Mouse (Mus musculus) hematopoietic multipotent progenitor cell, adult 10-12 weeks (in vitro differentiated cells): ENCODE measurements around the gene Cdk5. TPM values are rescaled to one million over a fixed set of nuclear protein-coding genes. Genes with fewer than 3 reads are reported as not detected.

Source experiments
- polyA plus RNA-seq: library from polyadenylated mRNA; stranded (reverse); fragments of >175 nt; gene quantifications from 2 replicates; pipeline ENCODE4 v1.2.3, GENCODE M21; 2012; ENCODE audit warnings: low replicate concordance

Cdk5 gene
- 24.2 and 29.2 TPM in 2 replicates for polyA plus RNA-seq

DNA sequence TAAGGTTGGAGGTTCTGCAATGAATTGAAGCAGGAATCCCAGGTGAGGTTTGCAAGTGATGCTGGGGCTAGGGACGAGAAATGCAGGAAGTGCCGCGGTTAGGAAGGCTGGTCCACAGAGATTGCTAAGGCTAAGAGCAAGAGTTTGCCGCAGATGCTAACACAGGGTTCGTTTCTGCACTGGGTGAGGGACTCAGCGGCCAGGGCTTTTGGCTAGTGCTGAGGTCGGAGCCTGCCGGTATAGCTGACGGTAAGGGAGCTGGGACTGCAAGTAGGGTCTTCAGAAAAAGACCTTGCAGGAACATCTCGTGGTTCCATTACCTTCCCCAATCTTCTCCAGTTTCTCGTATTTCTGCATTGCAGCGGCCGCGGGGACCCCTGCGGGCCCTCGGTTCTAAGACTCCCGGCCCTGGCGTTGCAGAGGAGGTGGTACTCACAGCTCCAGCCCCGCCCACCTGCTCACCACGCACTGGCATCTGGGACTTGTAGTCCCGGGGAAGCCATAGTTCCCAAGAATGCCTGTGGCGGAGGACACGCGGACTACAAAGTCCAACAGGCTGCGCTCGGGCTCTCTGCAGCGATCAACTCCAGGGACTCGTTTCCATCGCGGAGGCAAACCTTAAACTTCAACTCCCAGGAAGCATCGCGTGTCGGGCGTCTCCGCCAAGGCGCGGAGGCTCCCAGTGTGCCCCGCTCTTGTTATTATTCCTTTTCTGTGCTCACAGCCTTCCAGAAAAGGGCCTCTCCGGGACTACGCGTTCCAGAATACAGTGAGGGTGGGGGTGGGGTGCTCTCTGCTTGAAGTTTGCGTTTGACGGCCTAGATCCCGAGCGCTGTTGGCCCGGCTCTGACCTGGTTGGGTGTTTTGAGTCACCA is at the start of gene Cdk5, which contains the start of gene Slc4a2:
TSS of gene Cdk5 (minus strand) at position 402 of the 875 bp plus-strand sequence.
TSS of gene Slc4a2 (plus strand) at position 709 of the 875 bp plus-strand sequence.

DNA sequence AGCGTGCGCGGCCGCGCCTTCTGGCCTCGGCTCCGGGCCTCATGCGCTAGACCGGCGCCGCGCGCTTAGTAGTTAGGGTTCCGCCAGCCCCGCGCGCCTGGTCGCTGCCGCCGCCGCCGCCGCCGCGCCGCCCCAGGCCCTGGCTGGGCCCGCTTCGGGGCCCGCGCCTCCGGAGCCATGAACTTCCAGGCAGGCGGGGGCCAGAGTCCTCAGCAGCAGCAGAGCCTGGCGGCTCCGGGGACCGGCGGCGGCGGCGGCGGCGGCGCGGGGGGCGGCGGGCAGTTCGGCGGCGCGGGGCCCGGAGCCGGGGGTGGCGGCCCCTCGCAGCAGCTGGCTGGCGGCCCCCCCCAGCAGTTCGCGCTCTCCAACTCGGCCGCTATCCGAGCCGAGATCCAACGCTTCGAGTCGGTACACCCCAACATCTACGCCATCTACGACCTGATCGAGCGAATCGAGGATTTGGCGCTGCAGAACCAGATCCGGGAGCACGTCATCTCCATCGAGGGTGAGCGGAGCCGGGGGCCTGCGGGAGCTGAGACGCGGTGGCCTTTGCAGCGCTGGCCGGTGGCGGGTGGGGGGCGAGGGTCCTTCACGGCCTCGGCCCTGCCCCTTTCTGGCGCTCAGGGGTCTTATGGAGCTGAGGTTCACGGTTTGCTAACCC is 28.8 kb upstream of the Cdk5 start, which contains the start of gene Agap3:
TSS of gene Agap3 (plus strand) at position 148 of the 661 bp plus-strand sequence.

DNA sequence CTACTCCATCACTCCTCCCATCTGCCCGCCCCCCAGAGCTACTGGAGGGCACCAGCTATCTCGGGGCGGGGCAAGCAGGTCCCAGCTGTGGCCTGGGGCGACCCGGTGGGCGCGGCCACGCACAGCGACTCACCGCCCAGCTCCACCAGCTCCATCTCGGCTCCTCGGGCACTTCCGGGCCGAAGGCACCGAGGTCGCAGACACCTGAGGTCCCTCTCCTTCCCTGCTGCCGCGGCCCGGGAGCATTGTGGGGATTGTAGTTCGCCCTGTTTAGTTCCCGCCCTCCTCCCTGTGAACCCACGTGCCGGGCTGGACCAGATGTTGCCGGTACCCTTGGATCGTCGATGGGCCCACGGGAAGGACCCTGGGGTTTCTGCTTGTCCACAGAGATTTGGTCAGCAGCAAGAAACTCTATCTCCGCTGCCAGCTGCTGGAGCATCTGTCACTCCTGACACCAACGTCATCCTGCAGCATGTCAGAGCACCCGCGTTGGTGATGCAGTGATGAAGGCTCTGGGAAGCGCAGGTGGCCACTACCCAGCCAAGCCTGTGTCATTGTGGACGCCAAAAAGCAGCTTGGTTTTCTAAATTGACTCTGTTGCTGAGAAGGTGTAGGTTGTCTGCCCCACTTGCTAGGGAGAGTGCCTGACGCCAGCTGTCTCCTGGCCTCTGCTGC is 24.4 kb upstream of the Cdk5 start, which contains the start of gene Tmub1:
TSS of gene Tmub1 (minus strand) at position 231 of the 675 bp plus-strand sequence.

DNA sequence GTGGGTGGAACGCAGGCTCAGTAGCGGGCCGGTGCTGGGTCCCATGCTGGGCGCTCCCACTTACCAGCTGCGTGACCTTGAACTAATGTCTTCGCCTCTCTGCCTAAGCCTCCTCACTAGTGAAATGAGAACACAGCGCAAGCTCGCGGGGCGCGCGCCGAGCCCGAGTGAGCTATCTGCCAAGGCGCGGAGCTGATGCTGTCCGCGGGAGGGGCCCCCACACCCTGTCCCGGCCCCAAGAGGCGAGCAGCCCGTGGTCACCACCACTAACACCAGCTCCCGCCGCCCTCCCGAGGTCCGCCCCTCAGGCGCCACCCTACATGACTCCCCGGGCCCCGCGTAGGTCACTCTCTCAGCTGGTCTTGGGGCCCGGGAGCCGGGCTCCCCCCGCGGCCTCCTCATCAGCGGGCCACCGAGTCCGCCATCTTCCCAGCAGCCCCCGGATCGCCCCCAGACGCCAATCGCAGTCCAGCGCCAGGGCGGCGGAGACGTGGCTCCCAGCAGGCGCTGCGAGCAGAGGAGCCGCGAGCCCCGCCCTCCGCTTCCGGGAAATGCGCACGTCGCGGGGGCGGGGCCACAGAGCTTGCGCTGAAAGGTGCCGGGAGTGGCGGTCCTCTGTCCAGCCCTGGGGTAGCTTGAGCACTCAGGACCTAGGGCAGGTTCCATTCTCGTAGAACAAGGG is 21.6 kb upstream of the Cdk5 start, which contains the start of gene Fastk:
TSS of gene Fastk (minus strand) at position 542 of the 682 bp plus-strand sequence.

DNA sequence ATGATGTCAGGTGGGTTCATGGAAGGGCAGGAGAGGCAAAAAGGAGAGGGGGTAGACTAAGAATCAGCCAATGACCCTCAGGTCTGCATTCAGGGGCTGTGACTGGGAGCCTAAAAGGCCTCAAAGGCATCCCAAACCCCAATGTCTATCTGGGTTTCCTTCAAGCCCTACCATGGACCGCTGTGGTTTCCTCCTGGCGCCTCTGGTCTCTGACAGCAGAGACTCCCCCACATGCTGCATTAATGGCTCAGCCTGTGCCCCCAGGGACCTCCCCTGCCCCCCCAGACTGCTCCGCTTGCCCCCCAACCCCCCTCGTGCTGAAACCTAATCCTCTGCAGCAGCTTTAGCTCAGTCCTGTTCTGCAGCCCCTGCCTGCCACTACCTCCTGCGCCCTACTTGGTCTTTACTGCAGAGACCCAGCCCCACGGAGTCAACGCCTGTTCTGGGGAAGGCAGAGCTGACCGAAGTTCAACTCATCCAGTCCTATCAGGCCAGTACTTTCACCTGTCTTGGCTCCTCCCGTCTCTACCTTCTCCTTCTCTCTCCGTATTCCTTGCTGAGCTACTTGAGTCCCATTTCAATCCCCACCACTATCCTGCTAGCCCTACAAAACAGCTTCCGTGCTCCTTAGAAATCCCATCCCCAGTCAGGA is 10.2 kb downstream of the Cdk5 start, which contains the start of gene Asic3:
TSS of gene Asic3 (plus strand) at position 351 of the 652 bp plus-strand sequence.

DNA sequence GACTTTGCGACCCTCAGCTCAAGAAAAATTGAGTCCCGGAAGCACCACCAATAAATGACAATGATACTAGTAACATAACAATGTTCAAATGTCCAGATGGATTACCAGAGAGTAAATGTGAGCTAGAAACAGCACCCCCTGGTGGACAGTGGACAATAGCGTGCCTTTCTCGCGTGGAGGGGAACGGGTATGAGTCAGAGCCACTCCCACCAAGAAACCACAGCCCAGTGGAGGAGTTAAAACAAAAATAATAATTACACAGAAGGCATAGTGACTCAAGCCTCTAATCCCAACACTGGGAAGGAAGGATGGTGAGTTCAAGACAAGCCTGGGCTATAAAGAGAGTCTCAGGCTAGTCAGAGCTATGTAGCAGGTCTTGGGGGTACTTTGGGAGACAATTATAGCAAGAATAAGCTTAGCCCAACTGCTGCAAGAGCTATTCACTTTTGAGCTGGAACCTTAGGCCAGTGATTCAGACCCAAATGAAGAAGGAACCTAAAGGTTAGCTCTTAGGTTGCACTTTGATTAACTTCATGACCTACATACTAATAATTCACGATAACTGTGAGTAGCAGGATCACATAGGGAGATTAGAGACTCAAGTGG is 29.8 kb downstream of the Cdk5 start, which contains the start of gene Abcb8:
TSS of gene Abcb8 (plus strand) at position 272 of the 606 bp plus-strand sequence.

DNA sequence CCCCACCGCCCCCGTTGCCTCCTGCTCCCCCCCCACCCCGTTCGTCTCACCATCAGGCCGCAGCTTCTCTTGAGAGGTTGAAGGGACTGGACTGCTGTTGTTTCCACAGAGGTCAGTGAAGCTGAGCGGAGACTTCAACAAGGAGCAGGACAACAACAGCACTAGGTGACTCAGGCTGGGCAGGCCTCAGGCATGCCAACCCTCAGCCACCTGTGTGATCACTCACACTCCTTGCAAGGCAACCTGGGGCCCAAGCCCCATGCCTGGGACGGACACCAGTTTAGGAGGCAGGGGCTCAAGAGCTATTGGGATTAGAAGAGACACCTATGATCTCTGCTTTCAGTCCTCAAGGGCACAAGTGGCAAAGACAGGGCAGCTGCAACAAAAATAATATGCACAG is 31.5 kb downstream of the Cdk5 start, which contains the start of gene Atg9b:
TSS of gene Atg9b (minus strand) at position 280 of the 400 bp plus-strand sequence.

Other genes starting within 250 kb of the Cdk5 start
- 2.7 and 3.8 TPM in 2 replicates for gene Kcnh2, start 71.9 kb downstream of the Cdk5 start, polyA plus RNA-seq
- 0.03 and 0.55 TPM in 2 replicates for gene Nos3, start 58.7 kb downstream of the Cdk5 start, polyA plus RNA-seq
- gene Atg9b, start 31.4 kb downstream of the Cdk5 start, polyA plus RNA-seq = 0.76 and 2.1 TPM in 2 replicates
- gene Abcb8, start 29.9 kb downstream of the Cdk5 start, polyA plus RNA-seq = 22.2 and 24.6 TPM in 2 replicates
- gene Asic3, start 10.1 kb downstream of the Cdk5 start, polyA plus RNA-seq = not detected in 2 replicates
- 39.9 and 69.4 TPM in 2 replicates for gene Slc4a2, start 307 bp upstream of the Cdk5 start, polyA plus RNA-seq
- 223 and 290 TPM in 2 replicates for gene Fastk, start 21.8 kb upstream of the Cdk5 start, polyA plus RNA-seq
- gene Tmub1, start 24.3 kb upstream of the Cdk5 start, polyA plus RNA-seq = 67.4 and 74.4 TPM in 2 replicates
- gene Agap3, start 28.6 kb upstream of the Cdk5 start, polyA plus RNA-seq = 117 and 125 TPM in 2 replicates
- gene Gbx1, start 103.7 kb upstream of the Cdk5 start, polyA plus RNA-seq = 0.10 TPM in 1 of 2 replicates, not detected in the other
- 0.12 and 0.15 TPM in 2 replicates for gene Asb10, start 117.4 kb upstream of the Cdk5 start, polyA plus RNA-seq
- gene 4931409K22Rik, start 133.3 kb upstream of the Cdk5 start, polyA plus RNA-seq = not detected in 2 replicates
- gene Abcf2, start 153.9 kb upstream of the Cdk5 start, polyA plus RNA-seq = 30.7 and 45.0 TPM in 2 replicates
- 46.0 and 241 TPM in 2 replicates for gene Chpf2, start 163.2 kb upstream of the Cdk5 start, polyA plus RNA-seq
- gene Smarcd3, start 200.9 kb upstream of the Cdk5 start, polyA plus RNA-seq = 0.66 and 1.7 TPM in 2 replicates